Mouse (Mus musculus) thymus, adult 2 months (tissue): ENCODE measurements at regions not wholly inside any gene's neighbourhood (a gene's known extent, or its start where the extent isn't known, plus 50 kb on each side); places are given as distances from the start of the nearest gene placed in this dataset.

Source experiments
- CTCF ChIP-seq: fragments of 200-500 bp; IDR thresholded peaks from 2 replicates; pipeline ENCODE4 v1.5.1; 2012; ENCODE audit warnings: mild to moderate bottlenecking, control low read depth, low read length, moderate library complexity, borderline replicate concordance; ENCODE audit not compliant: control insufficient read depth, poor library complexity, insufficient read depth; ENCODE audit errors: extremely low read depth
- POLR2A ChIP-seq: fragments of 200-500 bp; IDR thresholded peaks from 2 replicates; pipeline ENCODE4 v1.6.1; 2012; ENCODE audit warnings: mild to moderate bottlenecking, low read length, control low read depth, moderate library complexity; ENCODE audit not compliant: control insufficient read depth, poor library complexity, insufficient read depth; ENCODE audit errors: extremely low read depth

- TF ChIP-seq CTCF, result no peak
- TF ChIP-seq POLR2A, result no peak
Measured at GRCm38 (mm10) chr7:37220476-37220875, 522.6 kb downstream of the Tshz3 start.
